Mouse (Mus musculus): ENCODE results near the gene Lat.

DNA sequence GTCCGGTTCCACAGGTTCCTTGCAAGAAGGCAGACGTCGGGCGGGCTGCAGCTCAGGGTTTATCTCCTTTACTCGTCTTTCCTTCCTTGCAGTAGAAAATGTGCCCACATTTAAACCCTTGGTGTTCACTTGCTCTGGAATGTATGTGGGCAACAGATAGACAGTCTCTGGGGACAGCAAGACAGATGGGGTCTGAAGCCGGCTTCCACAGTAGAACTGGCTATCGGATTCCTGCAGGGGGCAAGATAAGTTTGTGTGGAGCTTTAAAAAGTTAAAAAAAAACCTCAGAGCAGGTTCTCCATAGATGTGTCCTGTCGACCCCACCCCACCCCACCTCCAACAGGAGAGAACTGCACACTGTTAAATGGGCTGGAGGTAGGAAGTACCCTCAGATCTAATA is 21.1 kb downstream of the Lat start:
- TF ChIP-seq HCFC1 (IDR thresholded peaks at IDR 0.05; ENCODE audit: borderline replicate concordance, insufficient read depth, low read length): no peak
- TF ChIP-seq ZNF384 (IDR thresholded peaks at IDR 0.05; ENCODE audit: low read depth, low read length): no peak
- TF ChIP-seq CHD2 (IDR thresholded peaks at IDR 0.05; ENCODE audit: low read depth, low read length): no peak
- TF ChIP-seq MAFK (IDR thresholded peaks at IDR 0.05; ENCODE audit: insufficient read depth, low read depth, low read length): no peak
- no peak for TF ChIP-seq ZC3H11A (IDR thresholded peaks at IDR 0.05; ENCODE audit: borderline replicate concordance, low read depth, low read length)

Data from ES-E14 (cell line).